Mouse (Mus musculus) embryonic facial prominence, embryonic 11.5 days (tissue): ENCODE results near the gene Adh1. TPM values are rescaled to one million over a fixed set of nuclear protein-coding genes. Genes with fewer than 3 reads are reported as not detected.

ENCODE experiments used
- ATAC-seq: fragments of 200-750 bp; cut with Nextera tagmentation; replicated peaks from 2 replicates; pipeline ENCODE4 v1.8.0; 2017; ENCODE audit warnings: low read depth; ENCODE audit not compliant: insufficient number of reproducible peaks, low FRiP score, low TSS enrichment
- DNase-seq: peaks from one replicate; pipeline ENCODE4 v3.0.0-alpha.2; 2015; ENCODE audit warnings: low spot score
- H3K27ac ChIP-seq: fragments of 300-500 bp; sonication (generic); replicated peaks from 2 replicates; pipeline ENCODE4 v1.5.1; 2014; ENCODE audit warnings: mild to moderate bottlenecking, low read depth, low read length, control low read depth
- H3K27me3 ChIP-seq: fragments of 300-500 bp; sonication (generic); 2 replicates; pipeline ENCODE4 v1.6.1; 2014; ENCODE audit warnings: mild to moderate bottlenecking, low read length, moderate library complexity, mixed read lengths; ENCODE audit not compliant: control insufficient read depth, insufficient read depth
- H3K36me3 ChIP-seq: fragments of 300-500 bp; sonication (generic); replicated peaks from 2 replicates; pipeline ENCODE4 v1.6.1; 2014; ENCODE audit warnings: low read depth, mild to moderate bottlenecking, low read length, moderate library complexity, mixed read lengths; ENCODE audit not compliant: control insufficient read depth, insufficient read depth
- H3K4me1 ChIP-seq: fragments of 300-500 bp; sonication (generic); 2 replicates; pipeline ENCODE4 v1.6.1; 2014; ENCODE audit warnings: low read length, mixed read lengths; ENCODE audit not compliant: control insufficient read depth, insufficient read depth
- H3K4me2 ChIP-seq: fragments of 300-500 bp; sonication (generic); 2 replicates; pipeline ENCODE4 v1.6.1; 2014; ENCODE audit warnings: low read depth, mild to moderate bottlenecking, control low read depth, low read length, moderate library complexity
- H3K4me3 ChIP-seq: fragments of 300-500 bp; sonication (generic); 2 replicates; pipeline ENCODE4 v1.5.1; 2014; ENCODE audit warnings: low read depth, low read length, control low read depth
- H3K9ac ChIP-seq: fragments of 300-500 bp; sonication (generic); replicated peaks from 2 replicates; pipeline ENCODE4 v1.6.1; 2014; ENCODE audit warnings: mild to moderate bottlenecking, control low read depth, low read length
- H3K9me3 ChIP-seq: fragments of 300-500 bp; sonication (generic); replicated peaks from 2 replicates; pipeline ENCODE4 v1.6.1; 2016; ENCODE audit warnings: mild to moderate bottlenecking, low read length, inconsistent platforms, mixed read lengths; ENCODE audit not compliant: control insufficient read depth
- WGBS: fragments of 180-500 bp; shearing (Covaris S2); extraction: QIAGEN DNeasy Blood & Tissue Kit; methylation state at CpG from one replicate; pipeline ENCODE4 v1.1.7; 2014; 5-methylcytosine and 5-hydroxymethylcytosine counted together
- polyA plus RNA-seq: library from polyadenylated mRNA; unstranded; fragments of >200 nt; fragmentation: Nextera tagmentation; extraction: Ambion mirVana; gene quantifications from 2 replicates; pipeline ENCODE4 v1.2.1, GENCODE M21; 2014

Adh1 gene
- polyA plus RNA-seq, 1 experiment from 2014 or later, result not detected

GRCm38 (mm10) chr3:138230266-138230665 is 30.5 kb upstream of the Adh1 start:
- DNase-seq (no peak), ATAC-seq (no peak)
- no peak overlapping the region for H3K27ac ChIP-seq
- H3K4me3 ChIP-seq, result no peak overlapping the region
- H3K27me3 ChIP-seq, result no peaks in the 10 kb centered on the region
- H3K4me2 ChIP-seq, result no peak overlapping the region
- H3K36me3 ChIP-seq, result no peaks in the 10 kb centered on the region
- 82% methylated on average over 3 of the region's 3 CpGs for WGBS
- H3K4me1 ChIP-seq, result no peaks in the 10 kb centered on the region
- no peak overlapping the region for H3K9ac ChIP-seq
- no peaks in the 10 kb centered on the region for H3K9me3 ChIP-seq

GRCm38 (mm10) chr3:138231531-138231930 is 29.3 kb upstream of the Adh1 start:
- Histone ChIP-seq H3K9me3 (no peaks in the 10 kb centered on the region), H3K4me2 (no peak overlapping the region), H3K27ac (no peak overlapping the region), H3K27me3 (no peaks in the 10 kb centered on the region), H3K36me3 (no peaks in the 10 kb centered on the region), H3K9ac (no peak overlapping the region), H3K4me1 (no peaks in the 10 kb centered on the region), H3K4me3 (no peak overlapping the region)
- ATAC-seq (no peak), DNase-seq (no peak)
- 86% methylated on average over 2 of the region's 2 CpGs for WGBS

DNA sequence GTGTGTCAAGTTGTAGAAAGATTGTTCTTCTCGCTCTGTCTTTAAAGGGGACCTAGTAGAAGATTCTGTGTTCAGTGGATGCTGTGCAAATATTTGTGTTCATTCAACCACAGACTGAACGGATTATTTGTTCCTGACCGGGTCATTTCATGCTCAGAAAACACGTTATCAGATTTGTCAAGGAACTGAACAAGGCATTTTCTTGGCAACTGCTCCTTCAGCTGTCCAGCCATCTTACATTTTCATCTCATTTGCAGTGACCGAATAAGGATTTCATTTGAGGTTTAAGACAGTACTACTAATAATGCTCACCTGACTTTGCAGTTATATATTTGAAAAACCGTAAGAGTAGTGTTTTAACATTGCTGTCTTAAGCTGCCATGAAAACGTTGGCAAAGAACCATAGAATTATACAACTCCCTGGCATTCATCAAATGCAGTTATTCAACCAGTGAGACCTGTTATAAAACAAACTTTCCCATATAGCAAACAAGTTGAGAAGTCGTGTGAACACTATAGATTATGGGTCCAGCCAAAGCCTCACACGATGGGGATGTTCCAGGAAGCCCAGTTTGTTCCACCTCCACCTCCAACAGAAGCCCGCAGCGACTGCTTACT is 24.1 kb upstream of the Adh1 start:
- Histone ChIP-seq H3K4me2 (no peak overlapping the region), H3K9ac (no peak overlapping the region), H3K36me3 (no peaks in the 10 kb centered on the region), H3K4me1 (no peaks in the 10 kb centered on the region), H3K9me3 (no peaks in the 10 kb centered on the region), H3K27ac (no peak overlapping the region), H3K4me3 (no peak overlapping the region), H3K27me3 (no peaks in the 10 kb centered on the region)
- WGBS, result 84% methylated on average over 11 of the region's 11 CpGs
- ATAC-seq (no peak), DNase-seq (no peak)

DNA sequence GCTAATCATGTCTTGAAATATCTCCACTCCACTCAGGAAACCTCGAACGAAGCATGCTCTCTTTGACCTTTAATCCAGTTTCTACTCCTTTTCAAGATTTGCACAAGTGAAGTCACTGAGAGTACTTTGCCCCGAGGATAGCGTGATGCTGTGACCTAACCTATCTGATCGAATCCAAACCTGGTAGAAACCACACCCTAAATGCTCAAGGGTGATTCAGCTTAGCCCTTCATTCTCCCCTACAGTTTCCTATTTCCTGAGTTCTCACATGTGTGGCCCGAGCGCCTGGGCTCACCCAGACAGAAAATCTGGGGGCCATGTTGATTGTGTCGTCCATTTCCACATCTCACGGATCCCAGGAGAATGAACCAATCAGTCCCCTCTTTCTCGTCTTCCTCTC is 22.7 kb upstream of the Adh1 start:
- Histone ChIP-seq H3K4me1 (no peaks in the 10 kb centered on the region), H3K27me3 (no peaks in the 10 kb centered on the region), H3K9me3 (no peaks in the 10 kb centered on the region), H3K9ac (no peak overlapping the region), H3K36me3 (no peaks in the 10 kb centered on the region), H3K4me3 (no peak overlapping the region), H3K27ac (no peak overlapping the region), H3K4me2 (no peak overlapping the region)
- ATAC-seq, result no peak
- no peak for DNase-seq
- 86% methylated on average over 10 of the region's 10 CpGs for WGBS

DNA sequence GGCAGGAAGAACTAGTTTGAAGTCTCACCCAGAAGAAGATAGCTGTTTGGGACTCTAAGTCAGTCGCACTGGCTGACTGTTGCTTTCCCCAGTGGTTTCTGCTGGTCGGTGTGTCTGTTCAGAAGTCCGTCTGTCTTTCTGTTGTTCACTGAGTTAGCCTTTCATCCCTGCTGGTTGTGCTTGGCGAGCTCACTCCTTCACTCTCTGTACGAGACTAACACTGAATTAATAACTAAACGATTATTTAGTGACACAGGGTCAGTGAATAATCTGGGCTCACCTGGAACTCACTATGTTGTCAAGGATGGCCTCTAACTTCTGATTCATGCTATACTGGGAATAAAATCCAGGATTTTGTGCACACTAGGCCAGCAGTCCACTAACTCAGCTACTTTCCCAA is 21.3 kb upstream of the Adh1 start:
- Histone ChIP-seq H3K27me3 (no peaks in the 10 kb centered on the region), H3K4me1 (no peaks in the 10 kb centered on the region), H3K36me3 (no peaks in the 10 kb centered on the region), H3K27ac (no peak overlapping the region), H3K9me3 (no peaks in the 10 kb centered on the region), H3K9ac (no peak overlapping the region), H3K4me3 (no peak overlapping the region), H3K4me2 (no peak overlapping the region)
- 81% methylated on average over 6 of the region's 6 CpGs for WGBS
- DNase-seq, result no peak
- ATAC-seq, result no peak

DNA sequence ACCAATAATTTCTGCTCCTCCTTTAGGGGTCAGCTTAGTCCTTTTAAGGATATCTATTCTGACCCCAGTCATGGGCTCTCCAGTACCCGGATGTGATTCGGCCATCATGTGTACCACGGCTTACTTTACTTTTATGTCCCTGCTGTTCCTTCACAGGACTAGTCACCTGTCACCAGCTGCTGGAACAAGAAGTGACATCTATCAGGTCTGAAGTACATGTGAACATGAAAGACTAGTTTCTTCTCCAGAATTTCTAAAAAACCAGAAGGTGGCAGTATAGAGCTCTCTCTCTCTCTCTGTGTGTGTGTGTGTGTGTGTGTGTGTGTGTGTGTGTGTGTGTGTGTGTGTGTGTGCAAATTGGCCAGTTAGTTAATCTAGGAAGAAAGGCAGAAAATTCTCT is 20.4 kb upstream of the Adh1 start:
- peak; percentile 35 for DNase-seq
- 84% methylated on average over 3 of the region's 3 CpGs for WGBS
- H3K4me3 ChIP-seq, result no peak overlapping the region
- no peak overlapping the region for H3K27ac ChIP-seq
- no peaks in the 10 kb centered on the region for H3K27me3 ChIP-seq
- no peaks in the 10 kb centered on the region for H3K4me1 ChIP-seq
- no peak overlapping the region for H3K9ac ChIP-seq
- no peaks in the 10 kb centered on the region for H3K36me3 ChIP-seq
- no peaks in the 10 kb centered on the region for H3K9me3 ChIP-seq
- no peak overlapping the region for H3K4me2 ChIP-seq
- ATAC-seq, result no peak

DNA sequence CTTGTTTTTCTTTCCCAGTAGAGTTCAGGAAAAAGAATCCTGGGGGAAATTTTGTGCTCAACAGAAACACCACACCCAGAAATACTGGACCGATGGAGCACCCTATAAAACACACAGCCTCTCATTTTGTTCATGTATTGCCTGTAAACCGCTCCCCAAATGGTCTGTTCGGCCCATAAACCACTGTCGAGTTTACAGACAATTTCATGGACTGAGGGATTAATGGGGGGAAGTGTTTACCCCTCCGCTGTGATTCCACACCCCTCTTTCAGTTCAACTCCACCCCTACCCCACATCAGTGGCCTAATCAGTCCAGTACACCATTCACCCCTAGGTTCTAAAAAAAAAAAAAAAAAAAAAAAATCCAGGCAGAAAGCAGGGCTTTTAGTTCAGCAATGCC is 19.8 kb upstream of the Adh1 start:
- no peak for ATAC-seq
- H3K4me2 ChIP-seq, result no peak overlapping the region
- WGBS, result 83% methylated on average over 5 of the region's 5 CpGs
- H3K4me1 ChIP-seq, result no peaks in the 10 kb centered on the region
- no peak overlapping the region for H3K4me3 ChIP-seq
- no peak overlapping the region for H3K27ac ChIP-seq
- H3K36me3 ChIP-seq, result no peaks in the 10 kb centered on the region
- H3K9ac ChIP-seq, result no peak overlapping the region
- no peak for DNase-seq
- no peaks in the 10 kb centered on the region for H3K9me3 ChIP-seq
- H3K27me3 ChIP-seq, result no peaks in the 10 kb centered on the region

GRCm38 (mm10) chr3:138241371-138241770 is 19.4 kb upstream of the Adh1 start:
- DNase-seq (no peak), ATAC-seq (no peak)
- H3K9ac ChIP-seq, result no peak overlapping the region
- 70% methylated on average over 6 of the region's 6 CpGs for WGBS
- no peaks in the 10 kb centered on the region for H3K36me3 ChIP-seq
- H3K4me3 ChIP-seq, result no peak overlapping the region
- H3K27ac ChIP-seq, result no peak overlapping the region
- no peaks in the 10 kb centered on the region for H3K4me1 ChIP-seq
- H3K27me3 ChIP-seq, result no peaks in the 10 kb centered on the region
- H3K9me3 ChIP-seq, result no peaks in the 10 kb centered on the region
- H3K4me2 ChIP-seq, result no peak overlapping the region
